Mouse (Mus musculus) ES-E14 (cell line): ENCODE data around the gene Capzb.

Experiments
- MAFK ChIP-seq: IDR thresholded peaks from 2 replicates; pipeline ENCODE4 v1.6.1; 2014; ENCODE audit warnings: mild to moderate bottlenecking, low read depth, low read length, inconsistent platforms; ENCODE audit not compliant: insufficient read depth
- ZC3H11A ChIP-seq: IDR thresholded peaks from 2 replicates; pipeline ENCODE4 v1.6.1; 2012; ENCODE audit warnings: low read depth, mild to moderate bottlenecking, inconsistent platforms, low read length, borderline replicate concordance
- ZNF384 ChIP-seq: IDR thresholded peaks from 2 replicates; pipeline ENCODE4 v1.6.1; 2012; ENCODE audit warnings: low read depth, low read length, inconsistent platforms

DNA sequence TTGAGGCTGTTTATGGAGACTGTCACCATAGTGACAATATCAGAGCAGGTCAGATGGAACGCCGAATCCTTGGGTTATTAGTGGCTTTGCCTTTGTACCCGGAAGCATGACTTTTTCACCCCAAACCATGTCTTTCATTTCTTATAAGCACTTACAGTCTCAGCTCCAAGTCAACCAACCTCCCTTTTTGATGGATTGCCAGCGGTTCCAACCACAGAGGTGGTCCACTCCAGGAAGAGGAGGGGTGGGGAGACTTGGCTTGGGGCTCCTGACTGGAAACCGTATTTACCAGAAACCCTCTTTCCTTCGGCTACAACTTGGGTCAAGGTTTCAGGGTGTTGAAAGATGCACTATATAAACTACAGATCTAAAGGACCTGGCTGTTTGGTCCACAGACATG lies 16.7 kb upstream of the Capzb start:
- TF ChIP-seq ZC3H11A, result no peak
- no peak for TF ChIP-seq MAFK
- no peak for TF ChIP-seq ZNF384
